27 mouse cellular contexts compared by ENCODE assay signal in genomic region chr1:163517966-163518365, GRCm38 (mm10).
DNase-seq lines count a peak whose midpoint lies in the region; ATAC-seq and TF ChIP-seq lines count a peak whose summit lies in the region.
"Had no signal": no experiment of that assay in that cellular context is flagged by ENCODE, and none has a peak within 500 bp of the region (broad histone marks: within the 10 kb centered on the region; RNA-seq: fewer than 3 reads in every experiment).

No protein-coding gene starts in this region.

- TF ChIP-seq POLR2A in embryonic fibroblast, embryonic 13.5 days (IDR thresholded peaks at IDR 0.05; ENCODE audit: low read depth, low read length), result no peak

- TF ChIP-seq CTCF in embryonic fibroblast, embryonic 13.5 days (IDR thresholded peaks at IDR 0.05; ENCODE audit: borderline replicate concordance, insufficient read depth, low read length), result no peak
- no peak for TF ChIP-seq CTCF in stomach, postnatal 0 days (IDR thresholded peaks at IDR 0.05; ENCODE audit: low read depth)

- H3K4me1 ChIP-seq in embryonic fibroblast, embryonic 13.5 days (ENCODE audit: control insufficient read depth, insufficient read depth, low read length), result 0 out of 2 replicates have a peak, but pooled peaks cover 2% of the 10 kb centered on the region
- H3K4me1 ChIP-seq in stomach, postnatal 0 days (replicated peaks; ENCODE audit: control insufficient read depth, insufficient read depth), result no peaks in the 10 kb centered on the region
- H3K4me1 ChIP-seq in intestine, embryonic 15.5 days (replicated peaks), result no peaks in the 10 kb centered on the region
- H3K4me1 ChIP-seq: embryonic facial prominence, embryonic 12.5 days; embryonic facial prominence, embryonic 15.5 days; forebrain, embryonic 12.5 days; forebrain, embryonic 15.5 days; hindbrain, embryonic 10.5 days; hindbrain, embryonic 13.5 days had no signal

- no peaks in the 10 kb centered on the region for H3K36me3 ChIP-seq in stomach, postnatal 0 days (ENCODE audit: control insufficient read depth, insufficient read depth, low read length)
- H3K36me3 ChIP-seq in intestine, embryonic 15.5 days, result no peaks in the 10 kb centered on the region
- H3K36me3 ChIP-seq: embryonic facial prominence, embryonic 12.5 days; embryonic facial prominence, embryonic 15.5 days; forebrain, embryonic 12.5 days; forebrain, embryonic 15.5 days; hindbrain, embryonic 10.5 days; hindbrain, embryonic 13.5 days had no signal

- H3K27me3 ChIP-seq in stomach, postnatal 0 days (ENCODE audit: control insufficient read depth, insufficient read depth, low read length), result no peaks in the 10 kb centered on the region
- H3K27me3 ChIP-seq in intestine, embryonic 15.5 days (replicated peaks), result no peaks in the 10 kb centered on the region
- H3K27me3 ChIP-seq: embryonic facial prominence, embryonic 12.5 days; embryonic facial prominence, embryonic 15.5 days; forebrain, embryonic 12.5 days; forebrain, embryonic 15.5 days; hindbrain, embryonic 13.5 days had no signal

- no peak overlapping the region for H3K9ac ChIP-seq in stomach, postnatal 0 days (ENCODE audit: low read length)
- H3K9ac ChIP-seq in intestine, embryonic 15.5 days, result no peak overlapping the region
- H3K9ac ChIP-seq: embryonic facial prominence, embryonic 12.5 days; embryonic facial prominence, embryonic 15.5 days; forebrain, embryonic 12.5 days; forebrain, embryonic 15.5 days; hindbrain, embryonic 13.5 days had no signal

- WGBS in stomach, postnatal 0 days, result 64% methylated on average over 5 of the region's 5 CpGs
- 81% methylated on average over 5 of the region's 5 CpGs for WGBS in intestine, embryonic 15.5 days

- TF ChIP-seq EP300 in stomach, postnatal 0 days (optimal IDR thresholded peaks at IDR 0.05), result no peak

- H3K4me2 ChIP-seq in stomach, postnatal 0 days (replicated peaks; ENCODE audit: low read depth), result no peak overlapping the region
- H3K4me2 ChIP-seq in intestine, embryonic 15.5 days (replicated peaks), result no peak overlapping the region
- H3K4me2 ChIP-seq: embryonic facial prominence, embryonic 12.5 days; embryonic facial prominence, embryonic 15.5 days; forebrain, embryonic 12.5 days; forebrain, embryonic 15.5 days; heart, embryonic 11.5 days; hindbrain, embryonic 13.5 days had no signal

- H3K9me3 ChIP-seq in stomach, postnatal 0 days (ENCODE audit: control insufficient read depth, low read length), result no peaks in the 10 kb centered on the region
- no peaks in the 10 kb centered on the region for H3K9me3 ChIP-seq in intestine, embryonic 15.5 days
- H3K9me3 ChIP-seq: embryonic facial prominence, embryonic 12.5 days; embryonic facial prominence, embryonic 15.5 days; forebrain, embryonic 12.5 days; forebrain, embryonic 15.5 days; hindbrain, embryonic 10.5 days; hindbrain, embryonic 13.5 days had no signal

- peak; percentile 4 to 14 for DNase-seq in heart, adult 9 months (ENCODE audit: low spot score in 2 of 2)
- no peak for DNase-seq in heart, postnatal 4 days
- peak; percentile 56 for DNase-seq in 3T3-L1 (ENCODE audit: low read depth, low spot score)
- DNase-seq in stomach, postnatal 0 days (ENCODE audit: low spot score), result no peak
- DNase-seq in yolk sac, embryonic 10.5 days (ENCODE audit: low spot score), result no peak
- DNase-seq: adrenal gland, adult 2 months; adrenal gland, postnatal 14 days; cerebellum, adult 11 months; cerebellum, adult 2 months; cerebellum, adult 9-11 months; cerebellum, postnatal 25 days; gastrocnemius, postnatal 10 days; gastrocnemius, postnatal 36 days; heart, adult 11 months had no signal

- ATAC-seq in stomach, postnatal 0 days (ENCODE audit: low FRiP score, low TSS enrichment), result 0 out of 2 replicates have a peak, but pooled peaks have one; percentile 35
- no peak for ATAC-seq in intestine, embryonic 15.5 days
- ATAC-seq: CD4-positive, CD25-positive, alpha-beta regulatory T cell, adult 4 months; forebrain, embryonic 15.5 days; hindbrain, embryonic 16.5 days; intestine, embryonic 16.5 days had no signal

- no peak overlapping the region for H3K4me3 ChIP-seq in embryonic fibroblast, embryonic 13.5 days (ENCODE audit: insufficient read depth, low read length)
- no peak overlapping the region for H3K4me3 ChIP-seq in stomach, postnatal 0 days (ENCODE audit: low read depth, low read length)
- no peak overlapping the region for H3K4me3 ChIP-seq in intestine, embryonic 15.5 days (replicated peaks)
- H3K4me3 ChIP-seq: embryonic facial prominence, embryonic 12.5 days; embryonic facial prominence, embryonic 15.5 days; erythroblast, embryonic 14.5 days; forebrain, embryonic 12.5 days; forebrain, embryonic 15.5 days; hindbrain, embryonic 10.5 days; hindbrain, embryonic 13.5 days had no signal

- H3K27ac ChIP-seq in embryonic fibroblast, embryonic 13.5 days (ENCODE audit: insufficient read depth, low read length), result 0 out of 2 replicates have a peak overlapping the region, but pooled peaks have one; percentile 64
- H3K27ac ChIP-seq in stomach, postnatal 0 days (replicated peaks), result no peak overlapping the region
- H3K27ac ChIP-seq in intestine, embryonic 15.5 days, result no peak overlapping the region
- H3K27ac ChIP-seq: embryonic facial prominence, embryonic 12.5 days; embryonic facial prominence, embryonic 15.5 days; forebrain, embryonic 12.5 days; forebrain, embryonic 15.5 days; hindbrain, embryonic 10.5 days; hindbrain, embryonic 13.5 days had no signal

Comparison
In these comparisons a context has a peak if more than half of its experiments do, and no peak if none do; other contexts are left out.
1. DNase-seq: peak in heart, adult 9 months (2 of 2) and 3T3-L1 (single experiment); none in heart, postnatal 4 days (single experiment), stomach, postnatal 0 days (single experiment) and yolk sac, embryonic 10.5 days (single experiment).